ENCODE assay signal across 8 mouse cellular contexts in the genomic region with DNA sequence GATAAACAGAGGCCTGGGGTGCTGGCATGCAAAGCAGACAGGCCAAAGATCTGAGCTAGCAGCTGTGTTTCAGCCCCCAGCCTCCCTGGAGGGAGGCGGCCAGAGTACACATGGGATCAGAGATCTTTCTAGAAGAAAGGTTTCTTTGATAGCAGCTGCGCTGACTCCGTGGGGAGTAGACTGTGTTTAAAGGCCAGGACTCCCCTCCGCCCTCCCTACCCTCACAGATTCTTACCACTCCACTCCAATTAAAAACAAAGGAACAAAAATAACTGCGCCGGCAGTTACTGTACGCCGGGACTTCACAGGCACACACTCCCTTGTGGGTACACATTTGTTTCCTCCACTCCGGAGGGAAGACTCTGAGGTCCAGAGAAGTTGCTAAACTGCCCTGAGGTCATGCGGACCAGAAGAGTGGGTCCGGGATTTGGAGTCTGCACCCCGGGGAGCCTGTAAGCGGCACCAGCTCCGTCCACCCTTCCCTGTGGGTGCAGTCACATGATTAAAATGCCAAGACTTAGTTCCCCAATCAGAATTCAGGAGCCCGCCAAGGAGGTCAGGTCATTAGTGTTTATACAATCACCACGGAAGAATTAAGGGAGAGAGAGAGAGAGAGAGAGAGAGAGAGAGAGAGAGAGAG.
DNase-seq lines count a peak whose midpoint lies in the region; ATAC-seq and TF ChIP-seq lines count a peak whose summit lies in the region.

No protein-coding gene starts in this region.

- peak overlapping the region; percentile 37 for H3K4me3 ChIP-seq in embryonic fibroblast, embryonic 13.5 days (ENCODE audit: insufficient read depth, low read length)
- H3K4me3 ChIP-seq in hindbrain, embryonic 12.5 days: peak overlapping the region; percentile 9; the same call in 1 of the 2 replicates
- H3K4me3 ChIP-seq in liver, embryonic 11.5 days (ENCODE audit: low read depth, low read length): peak overlapping the region; percentile 26
- 0 out of 2 replicates have a peak overlapping the region, but pooled peaks have one; percentile 1 for H3K4me3 ChIP-seq in neural tube, embryonic 12.5 days

- peak; percentile 47 for TF ChIP-seq POLR2A in embryonic fibroblast, embryonic 13.5 days (IDR thresholded peaks at IDR 0.05; ENCODE audit: low read depth, low read length)

- H3K4me1 ChIP-seq in embryonic fibroblast, embryonic 13.5 days (ENCODE audit: control insufficient read depth, insufficient read depth, low read length): no peaks in the 10 kb centered on the region; the same call in none of the 2 replicates
- H3K4me1 ChIP-seq in hindbrain, embryonic 12.5 days: peaks cover 42% of the 10 kb centered on the region
- no peaks in the 10 kb centered on the region for H3K4me1 ChIP-seq in liver, embryonic 11.5 days (replicated peaks; ENCODE audit: control insufficient read depth, insufficient read depth, low read length)
- H3K4me1 ChIP-seq in neural tube, embryonic 12.5 days: peaks cover 25% of the 10 kb centered on the region

- H3K27me3 ChIP-seq in hindbrain, embryonic 12.5 days: no peaks in the 10 kb centered on the region
- peaks cover 2% of the 10 kb centered on the region; the same call in 1 of the 2 replicates for H3K27me3 ChIP-seq in liver, embryonic 11.5 days (replicated peaks; ENCODE audit: control insufficient read depth, insufficient read depth, low read length)
- no peaks in the 10 kb centered on the region for H3K27me3 ChIP-seq in neural tube, embryonic 12.5 days (replicated peaks)

- H3K36me3 ChIP-seq in hindbrain, embryonic 12.5 days: no peaks in the 10 kb centered on the region
- H3K36me3 ChIP-seq in liver, embryonic 11.5 days (ENCODE audit: control insufficient read depth, insufficient read depth, low read length): no peaks in the 10 kb centered on the region
- no peaks in the 10 kb centered on the region for H3K36me3 ChIP-seq in neural tube, embryonic 12.5 days

- ATAC-seq in hindbrain, embryonic 12.5 days (ENCODE audit: low FRiP score): peak; percentile 9; the same call in 1 of the 2 replicates
- no peak for ATAC-seq in liver, embryonic 11.5 days (replicated peaks; ENCODE audit: low FRiP score)
- peak; percentile 23; the same call in 1 of the 2 replicates for ATAC-seq in neural tube, embryonic 12.5 days (ENCODE audit: low FRiP score, low read depth)
- ATAC-seq in megakaryocyte progenitor cell, adult 5-6 weeks (replicated peaks; ENCODE audit: poor library complexity): no peak

- H3K27ac ChIP-seq in embryonic fibroblast, embryonic 13.5 days (ENCODE audit: insufficient read depth, low read length): peak overlapping the region; percentile 64
- peak overlapping the region; percentile 79; the same call in 1 of the 2 replicates for H3K27ac ChIP-seq in hindbrain, embryonic 12.5 days
- no peak overlapping the region for H3K27ac ChIP-seq in liver, embryonic 11.5 days (ENCODE audit: low read depth, low read length)
- peak overlapping the region; percentile 26; the same call in 1 of the 2 replicates for H3K27ac ChIP-seq in neural tube, embryonic 12.5 days

- H3K9ac ChIP-seq in hindbrain, embryonic 12.5 days: no peak overlapping the region
- H3K9ac ChIP-seq in liver, embryonic 11.5 days (ENCODE audit: low read depth, low read length): no peak overlapping the region
- H3K9ac ChIP-seq in neural tube, embryonic 12.5 days: 0 out of 2 replicates have a peak overlapping the region, but pooled peaks have one; percentile 35

- DNase-seq in gastrocnemius, postnatal 25 days: peak; percentile 30
- no peak for DNase-seq in gastrocnemius, adult 8-10 months (ENCODE audit: low spot score in 2 of 2)
- no peak for DNase-seq in liver, embryonic 11.5 days (ENCODE audit: low spot score)
- DNase-seq in cerebellum, adult 9-10 months: no peak

- H3K4me2 ChIP-seq in hindbrain, embryonic 12.5 days (replicated peaks): peak overlapping the region; percentile 46
- H3K4me2 ChIP-seq in liver, embryonic 11.5 days: peak overlapping the region; percentile 44
- H3K4me2 ChIP-seq in neural tube, embryonic 12.5 days (replicated peaks): peak overlapping the region; percentile 56

- H3K9me3 ChIP-seq in hindbrain, embryonic 12.5 days (replicated peaks): no peaks in the 10 kb centered on the region
- no peaks in the 10 kb centered on the region for H3K9me3 ChIP-seq in liver, embryonic 11.5 days (ENCODE audit: control insufficient read depth, low read length)
- no peaks in the 10 kb centered on the region for H3K9me3 ChIP-seq in neural tube, embryonic 12.5 days

- no peak for TF ChIP-seq CTCF in embryonic fibroblast, embryonic 13.5 days (IDR thresholded peaks at IDR 0.05; ENCODE audit: borderline replicate concordance, insufficient read depth, low read length)

- whole genome bisulfite sequencing in hindbrain, embryonic 12.5 days: 4% methylated on average over 16 of the region's 16 CpGs
- WGBS in liver, embryonic 11.5 days: 7% methylated on average over 16 of the region's 16 CpGs
- 4% methylated on average over 16 of the region's 16 CpGs for WGBS in neural tube, embryonic 12.5 days

Comparison
In these comparisons a context has a peak if more than half of its experiments do, and no peak if none do; other contexts are left out.
1. ATAC-seq: peak in hindbrain, embryonic 12.5 days (single experiment) and neural tube, embryonic 12.5 days (single experiment); none in liver, embryonic 11.5 days (single experiment) and megakaryocyte progenitor cell, adult 5-6 weeks (single experiment).
2. Peak in every context shown above with its lines, with median percentiles within 50 percentile points of each other: H3K4me3 ChIP-seq and H3K4me2 ChIP-seq.